Mouse (Mus musculus) hindlimb bud, embryonic 11.5 days (tissue): ENCODE data around the gene Cyp4f15.
"Not testable (repeated sequence)": the region's sequence is repeated elsewhere in the genome, so short reads cannot be mapped to it uniquely, and the experiment has no call there.

Experiments
- DNase-seq: peaks from one replicate; pipeline ENCODE4 v3.0.0-alpha.2; 2012; ENCODE audit warnings: low read depth, low spot score; ENCODE audit errors: extremely low spot score

The Cyp4f15 gene

DNA sequence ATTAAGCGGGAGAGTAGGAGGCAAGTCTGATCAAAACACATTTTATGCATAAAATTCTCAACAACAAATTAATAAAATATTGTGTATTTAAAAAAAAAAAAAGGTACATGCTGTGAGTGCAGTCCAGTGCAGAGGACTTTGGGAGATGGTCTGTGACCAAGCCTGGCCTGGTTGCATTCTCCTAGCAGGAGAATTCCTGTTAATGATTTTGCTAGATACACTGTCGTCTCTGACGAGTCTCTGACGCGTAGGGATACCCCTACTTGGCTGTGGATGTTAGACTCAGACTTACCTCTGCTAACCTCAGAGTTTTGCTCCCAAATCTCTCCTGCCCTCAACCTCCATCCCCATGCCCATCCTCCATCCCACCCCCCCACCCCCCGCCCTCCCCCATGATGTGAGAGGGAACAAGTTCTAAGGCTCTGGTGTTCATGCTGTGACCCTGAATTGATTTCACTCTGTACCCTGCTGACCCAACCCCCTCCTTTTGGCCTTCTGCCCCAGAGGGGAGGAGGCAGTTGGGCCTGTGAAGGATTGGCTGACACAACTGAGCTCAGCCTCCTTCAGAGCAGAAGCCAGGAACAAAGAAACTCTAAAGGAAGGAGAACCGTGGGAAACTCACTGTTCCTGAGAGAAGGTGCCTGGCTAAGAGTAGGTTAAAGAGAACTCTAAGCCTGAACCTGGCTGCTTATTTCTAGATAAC is at the start of gene Cyp4f15:
Gene Cyp4f15 (plus strand): TSS at position 580 of the 703 bp plus-strand sequence.
- DNase-seq, result no peak

DNA sequence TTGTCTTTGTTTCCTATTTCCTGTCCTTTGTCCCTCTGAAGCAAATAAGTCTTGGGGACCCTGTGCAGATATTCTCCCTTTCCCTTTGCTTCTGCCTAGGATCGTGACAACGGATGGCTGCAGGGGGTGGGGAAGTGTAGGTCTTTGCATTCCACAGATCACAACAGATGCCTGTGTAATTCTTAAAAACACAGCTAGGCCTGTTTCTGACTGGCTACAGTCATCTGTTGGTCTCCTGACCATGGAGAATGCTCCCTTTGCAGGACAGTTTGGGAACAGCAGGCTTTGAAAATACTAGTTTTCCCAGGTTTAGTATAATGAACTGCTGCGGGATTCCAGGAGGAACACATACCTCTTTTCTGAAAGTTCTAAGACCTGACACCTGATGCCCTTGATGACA is 49.1 kb upstream of the Cyp4f15 start:
- DNase-seq, result no peak

GRCm38 (mm10) chr17:32637151-32637550 is 48.3 kb upstream of the Cyp4f15 start:
- no peak for DNase-seq

DNA sequence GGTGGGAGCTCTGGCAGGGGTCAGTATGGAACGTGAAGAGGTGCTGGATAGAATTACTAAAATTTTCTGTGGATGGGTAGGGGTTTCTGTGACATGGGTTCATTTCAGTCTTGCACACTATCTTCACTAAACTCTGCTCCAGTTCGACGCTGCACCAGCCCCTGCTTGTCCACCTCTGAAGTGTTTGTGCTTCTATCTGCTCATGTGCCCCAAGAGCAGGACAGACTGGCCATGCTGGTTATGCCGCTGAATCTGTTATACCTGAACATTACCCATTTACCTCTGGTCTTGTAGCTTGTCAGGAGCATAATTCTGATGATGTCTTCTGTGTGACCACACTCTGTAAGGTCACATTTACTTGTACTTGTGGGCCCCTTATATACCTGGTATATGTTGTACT is 38.8 kb upstream of the Cyp4f15 start:
- no peak for DNase-seq

DNA sequence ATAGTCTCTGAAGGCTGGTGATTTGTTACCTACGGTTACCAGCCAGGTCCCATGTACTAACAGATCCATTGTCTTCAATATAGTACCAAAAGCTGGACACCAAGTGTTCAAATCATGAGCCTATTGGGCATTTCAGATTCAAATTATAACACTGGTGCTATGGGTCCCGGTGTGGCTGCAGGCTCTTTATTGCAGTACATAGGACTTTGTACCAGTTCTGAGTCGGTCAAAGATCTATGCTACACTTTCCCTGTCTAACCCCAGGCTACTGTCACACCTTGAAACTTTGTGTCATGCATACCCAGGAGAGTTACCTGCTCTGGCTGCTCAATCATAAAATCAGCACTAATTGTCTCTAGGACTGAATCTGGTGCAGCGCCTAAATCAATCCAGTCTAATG is 31.6 kb upstream of the Cyp4f15 start:
- DNase-seq, result no peak

GRCm38 (mm10) chr17:32657041-32657440 is 28.4 kb upstream of the Cyp4f15 start:
- DNase-seq, result no peak

DNA sequence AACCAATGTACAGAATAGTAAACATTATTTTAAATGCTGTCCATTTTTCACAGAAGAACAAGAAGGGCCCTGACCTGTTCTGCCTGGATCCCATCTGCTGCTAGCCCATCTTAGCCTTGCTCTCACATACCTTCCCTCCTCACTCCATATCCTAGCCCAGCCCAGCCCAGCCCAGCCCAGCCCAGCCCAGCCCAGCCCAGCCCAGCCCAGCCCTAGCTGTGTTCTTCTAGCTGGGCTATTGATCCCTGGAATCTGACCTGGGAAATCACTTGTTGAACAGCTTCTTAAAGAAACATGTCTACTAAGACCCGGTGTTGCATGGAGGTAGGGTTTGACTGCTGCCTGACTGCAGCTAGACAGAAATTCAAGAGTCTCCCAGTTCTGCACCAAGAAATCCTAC is 27.2 kb upstream of the Cyp4f15 start:
- no peak for DNase-seq

DNA sequence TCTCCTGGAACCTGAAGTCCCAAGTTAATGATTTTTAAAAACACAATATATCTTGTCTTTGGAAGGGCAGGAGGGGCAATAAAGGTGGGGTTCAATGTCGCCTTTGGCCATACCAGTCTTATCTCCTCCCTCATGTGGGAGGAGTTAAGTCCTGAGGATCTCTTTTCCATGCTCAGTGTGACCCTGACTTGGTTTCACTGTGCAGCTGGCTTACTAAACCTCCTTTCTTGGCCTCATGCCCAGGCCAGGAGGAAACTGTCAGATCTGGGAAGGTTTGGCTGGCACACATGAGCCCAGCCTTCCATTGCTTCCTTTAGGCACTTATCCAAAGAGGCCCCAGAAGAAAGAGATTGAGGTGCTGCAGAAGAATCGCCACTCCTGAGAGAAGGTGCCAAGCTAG is 26.7 kb upstream of the Cyp4f15 start, which contains the start of gene Cyp4f40:
Gene Cyp4f40 (plus strand): TSS at position 189 of the 400 bp plus-strand sequence.
- no peak for DNase-seq

- DNase-seq, result no peak
Measured at GRCm38 (mm10) chr17:32673976-32674375, 11.5 kb upstream of the Cyp4f15 start.

DNA sequence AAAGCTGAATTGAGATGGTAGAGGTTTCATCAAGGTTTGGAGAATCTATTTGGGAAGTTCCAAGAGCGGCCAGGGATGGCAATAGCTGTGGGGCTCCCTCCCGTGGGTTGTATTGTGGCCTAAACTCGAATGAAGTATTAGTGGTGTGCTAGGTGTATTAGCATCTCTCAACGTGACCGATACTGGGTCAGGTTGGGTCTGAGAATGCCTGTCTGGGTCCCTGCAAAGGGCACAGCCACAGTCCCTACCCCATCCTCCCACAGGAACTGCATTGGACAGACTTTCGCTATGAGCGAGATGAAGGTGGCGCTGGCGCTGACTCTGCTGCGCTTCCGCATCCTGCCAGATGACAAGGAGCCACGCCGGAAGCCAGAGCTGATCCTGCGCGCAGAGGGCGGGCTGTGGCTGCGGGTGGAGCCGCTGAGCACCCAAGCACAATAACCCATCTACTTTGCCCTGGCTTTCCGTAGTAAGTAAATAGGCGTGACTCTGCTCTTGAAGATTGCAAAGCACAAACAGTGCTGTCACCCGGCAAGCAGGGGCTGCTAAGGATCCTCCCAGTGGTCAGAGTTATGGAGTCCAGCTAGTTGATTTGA is 9.3 kb upstream of the Cyp4f15 start:
- no peak for DNase-seq

GRCm38 (mm10) chr17:32680404-32680803 is 5.0 kb upstream of the Cyp4f15 start:
- DNase-seq, result peak; percentile 33

GRCm38 (mm10) chr17:32686722-32687121 is 1.3 kb downstream of the Cyp4f15 start:
- no peak for DNase-seq

- DNase-seq, result no peak
Measured at GRCm38 (mm10) chr17:32690959-32691358, 5.5 kb downstream of the Cyp4f15 start.

- no peak for DNase-seq
Measured at GRCm38 (mm10) chr17:32702826-32703225, 17.4 kb downstream of the Cyp4f15 start.

- not testable (repeated sequence) for DNase-seq
Measured at GRCm38 (mm10) chr17:32710541-32710940, 25.1 kb downstream of the Cyp4f15 start.

DNA sequence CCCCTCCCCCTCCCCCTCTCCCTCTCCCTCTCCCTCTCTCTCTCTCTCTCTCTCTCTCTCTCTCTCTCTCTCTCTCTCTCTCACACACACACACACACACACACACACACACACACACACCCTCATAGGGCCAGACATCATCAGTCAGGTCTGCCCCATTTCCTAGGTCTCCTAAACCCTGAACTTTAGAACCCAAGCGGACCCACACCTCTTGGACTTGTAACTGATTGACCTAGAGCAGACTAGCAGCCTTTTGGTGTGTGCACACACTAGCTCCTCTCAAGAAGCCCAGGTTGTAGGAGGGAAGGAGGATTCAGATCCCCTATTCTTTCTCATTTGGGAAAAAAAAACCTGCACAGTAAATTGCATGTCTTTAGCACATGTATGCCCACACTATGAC is 36.7 kb downstream of the Cyp4f15 start:
- DNase-seq, result not testable (repeated sequence)

- DNase-seq, result no peak
Measured at GRCm38 (mm10) chr17:32722771-32723170, 37.3 kb downstream of the Cyp4f15 start.

- not testable (repeated sequence) for DNase-seq
Measured at GRCm38 (mm10) chr17:32726360-32726759, 40.9 kb downstream of the Cyp4f15 start.

DNA sequence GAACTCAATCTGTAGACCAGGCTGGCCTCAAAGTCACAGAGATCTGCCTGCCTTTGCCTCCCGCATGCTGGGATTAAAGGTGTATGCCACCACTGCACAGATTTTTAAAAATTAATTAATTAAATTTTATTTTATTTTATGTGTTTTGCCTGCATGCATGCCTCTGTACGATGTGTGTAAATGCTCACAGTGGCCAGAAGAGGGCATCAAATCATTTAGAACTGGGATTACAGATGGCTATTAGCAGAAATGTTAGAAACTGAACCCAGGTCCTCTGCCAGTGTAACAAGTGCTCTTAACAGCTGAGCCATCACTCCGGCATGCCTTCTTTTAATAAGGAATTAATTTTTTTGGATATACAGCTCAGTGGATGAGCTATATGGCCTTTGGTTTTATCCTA is 43.6 kb downstream of the Cyp4f15 start:
- DNase-seq, result no peak

GRCm38 (mm10) chr17:32738406-32738805 is 53.0 kb downstream of the Cyp4f15 start:
- DNase-seq, result no peak

- no peak for DNase-seq
Measured at GRCm38 (mm10) chr17:32741057-32741456, 55.6 kb downstream of the Cyp4f15 start.

GRCm38 (mm10) chr17:32750611-32751010 is 65.2 kb downstream of the Cyp4f15 start:
- DNase-seq, result no peak
